Mouse (Mus musculus) kidney, embryonic 15.5 days (tissue): ENCODE data around the gene Ggt1. TPM values are rescaled to one million over a fixed set of nuclear protein-coding genes. Genes with fewer than 3 reads are reported as not detected.
"Not testable (repeated sequence)": the region's sequence is repeated elsewhere in the genome, so short reads cannot be mapped to it uniquely, and the experiment has no call there.

Experiments
- ATAC-seq: fragments of 200-750 bp; cut with Nextera tagmentation; replicated peaks from 2 replicates; pipeline ENCODE4 v1.8.0; 2017; ENCODE audit warnings: moderate TSS enrichment; ENCODE audit not compliant: low FRiP score
- H3K27ac ChIP-seq: fragments of 300-500 bp; sonication (generic); 2 replicates; pipeline ENCODE4 v1.5.1; 2015; ENCODE audit warnings: mild to moderate bottlenecking, inconsistent platforms
- H3K27me3 ChIP-seq: fragments of 300-500 bp; sonication (generic); 2 replicates; pipeline ENCODE4 v1.6.1; 2015; ENCODE audit warnings: inconsistent platforms
- H3K36me3 ChIP-seq: fragments of 300-500 bp; sonication (generic); 2 replicates; pipeline ENCODE4 v1.6.1; 2015; ENCODE audit warnings: inconsistent platforms
- H3K4me1 ChIP-seq: fragments of 300-500 bp; sonication (generic); 2 replicates; pipeline ENCODE4 v1.6.1; 2015; ENCODE audit warnings: inconsistent platforms
- H3K4me2 ChIP-seq: fragments of 300-500 bp; sonication (generic); 2 replicates; pipeline ENCODE4 v1.6.1; 2015; ENCODE audit warnings: moderate library complexity, mild to moderate bottlenecking, inconsistent platforms
- H3K4me3 ChIP-seq: fragments of 300-500 bp; sonication (generic); replicated peaks from 2 replicates; pipeline ENCODE4 v1.5.1; 2015; ENCODE audit warnings: mild to moderate bottlenecking, inconsistent platforms
- H3K9ac ChIP-seq: fragments of 300-500 bp; sonication (generic); 2 replicates; pipeline ENCODE4 v1.6.1; 2015; ENCODE audit warnings: mild to moderate bottlenecking, inconsistent platforms
- H3K9me3 ChIP-seq: fragments of 300-500 bp; sonication (generic); replicated peaks from 2 replicates; pipeline ENCODE4 v1.6.1; 2016; ENCODE audit warnings: inconsistent platforms
- WGBS: fragments of 180-500 bp; shearing (Covaris S2); methylation state at CpG from one replicate; pipeline ENCODE4 v1.1.7; 2015; ENCODE audit warnings: mixed read lengths; 5-methylcytosine and 5-hydroxymethylcytosine counted together
- polyA plus RNA-seq: library from polyadenylated mRNA; unstranded; fragments of >200 nt; fragmentation: Nextera tagmentation; extraction: Ambion mirVana; gene quantifications from 2 replicates; pipeline ENCODE4 v1.2.1, GENCODE M21; 2015

Ggt1 gene
- polyA plus RNA-seq, 1 experiment from 2014 or later = 137 TPM

DNA sequence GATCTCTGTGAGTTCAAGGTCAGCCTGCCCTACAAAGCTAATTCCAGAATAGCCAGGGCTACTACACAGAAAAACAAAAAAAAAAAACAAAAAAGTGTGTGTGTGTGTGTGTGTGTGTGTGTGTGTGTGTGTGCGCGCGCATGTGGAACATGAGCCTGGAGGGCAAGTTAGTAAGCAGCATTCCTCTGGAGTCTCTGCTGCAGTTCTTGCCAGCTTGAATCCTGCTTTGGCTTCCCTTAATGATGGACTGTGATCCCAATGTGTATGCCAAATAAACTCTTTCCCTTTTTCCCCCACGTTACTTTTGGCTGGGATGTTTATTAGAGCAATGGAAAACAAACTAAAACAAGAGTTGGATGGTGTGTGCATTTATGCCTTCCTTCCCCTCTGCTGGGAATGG lies 39.8 kb upstream of the Ggt1 start:
- no peak overlapping the region for H3K9ac ChIP-seq
- H3K27ac ChIP-seq = no peak overlapping the region
- H3K27me3 ChIP-seq = no peaks in the 10 kb centered on the region
- no peaks in the 10 kb centered on the region for H3K9me3 ChIP-seq
- 93% methylated on average over 4 of the region's 4 CpGs for WGBS
- no peak for ATAC-seq
- no peak overlapping the region for H3K4me2 ChIP-seq
- no peak overlapping the region for H3K4me3 ChIP-seq
- H3K36me3 ChIP-seq = peaks cover 72% of the 10 kb centered on the region
- H3K4me1 ChIP-seq = peaks cover 15% of the 10 kb centered on the region

DNA sequence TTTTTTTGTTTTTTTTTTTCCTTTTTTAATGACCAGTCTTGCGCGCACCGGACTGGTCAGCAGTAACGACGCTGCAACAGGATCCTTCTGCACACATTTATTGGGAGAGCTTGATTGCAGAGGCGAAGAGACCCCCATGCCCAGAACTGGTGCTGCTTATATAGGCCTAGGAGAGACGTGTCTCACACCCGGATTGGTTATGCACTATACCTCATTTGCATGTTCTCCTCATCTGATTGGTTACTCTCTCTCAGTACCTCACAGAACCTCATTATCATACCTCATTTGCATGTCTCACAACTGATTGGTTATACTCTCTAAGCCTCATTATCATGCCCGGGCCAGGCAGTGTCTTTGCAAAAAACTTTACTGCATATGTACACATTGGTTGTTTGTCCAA lies 36.0 kb upstream of the Ggt1 start:
- WGBS = 95% methylated on average over 9 of the region's 9 CpGs
- H3K27me3 ChIP-seq, ATAC-seq, H3K9ac ChIP-seq, H3K4me1 ChIP-seq, H3K9me3 ChIP-seq, H3K4me2 ChIP-seq, H3K27ac ChIP-seq, H3K4me3 ChIP-seq: not testable (repeated sequence)
- peaks cover 80% of the 10 kb centered on the region for H3K36me3 ChIP-seq

DNA sequence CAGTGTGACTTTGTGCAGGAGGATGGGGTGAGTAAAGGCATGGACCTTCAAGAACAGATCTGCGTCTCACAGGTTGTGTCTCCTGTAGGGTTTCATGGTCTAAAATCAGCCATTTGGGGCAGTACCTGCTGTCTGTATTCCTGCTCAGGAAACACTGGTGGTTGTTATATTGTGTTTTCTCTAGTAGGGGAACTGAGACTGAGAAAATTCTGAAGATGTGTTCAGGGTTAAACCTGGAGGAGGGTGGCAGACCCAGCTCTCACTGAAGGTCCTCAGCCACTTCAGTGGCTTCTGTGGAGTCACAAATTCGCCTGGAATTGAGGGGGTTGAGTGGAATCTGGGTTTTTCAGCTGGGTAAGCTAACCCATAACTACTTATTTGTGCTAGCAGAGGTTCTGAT lies 31.1 kb upstream of the Ggt1 start:
- Histone ChIP-seq H3K4me1 (no peaks in the 10 kb centered on the region), H3K4me3 (no peak overlapping the region), H3K27me3 (no peaks in the 10 kb centered on the region), H3K4me2 (no peak overlapping the region), H3K9me3 (no peaks in the 10 kb centered on the region), H3K9ac (no peak overlapping the region), H3K36me3 (peaks cover 77% of the 10 kb centered on the region), H3K27ac (no peak overlapping the region)
- ATAC-seq = no peak
- 84% methylated on average over 2 of the region's 2 CpGs for WGBS

DNA sequence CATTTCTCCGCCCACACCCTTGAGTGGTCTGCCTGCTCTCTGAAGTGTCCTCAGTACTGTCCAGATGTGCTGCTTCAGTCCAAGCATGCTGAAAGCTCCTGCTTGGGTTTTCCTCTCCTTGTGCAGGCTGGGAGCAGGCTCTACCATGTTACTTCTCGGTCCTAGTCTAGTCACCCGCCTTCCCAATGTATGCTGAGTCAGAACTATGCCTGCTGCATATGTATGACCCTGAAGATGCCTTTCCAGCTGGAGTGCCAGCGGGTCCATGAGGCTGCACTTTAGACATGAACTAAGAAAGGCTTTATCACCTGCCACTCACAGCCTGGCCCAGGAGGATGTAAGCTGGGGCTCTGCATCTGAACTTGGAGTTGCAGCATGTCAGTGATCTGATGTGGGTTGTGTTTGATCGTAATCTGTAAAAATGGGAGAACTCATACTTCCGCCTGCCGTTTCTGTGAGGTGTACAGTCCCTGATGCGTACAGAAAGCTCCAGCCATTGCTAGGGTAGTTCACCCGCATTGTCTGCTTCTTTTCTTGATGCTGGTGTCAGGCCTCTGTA lies 29.8 kb upstream of the Ggt1 start:
- H3K36me3 ChIP-seq = peaks cover 78% of the 10 kb centered on the region
- no peak overlapping the region for H3K9ac ChIP-seq
- ATAC-seq = no peak
- no peaks in the 10 kb centered on the region for H3K27me3 ChIP-seq
- no peak overlapping the region for H3K4me2 ChIP-seq
- no peak overlapping the region for H3K27ac ChIP-seq
- no peak overlapping the region for H3K4me3 ChIP-seq
- WGBS = 90% methylated on average over 9 of the region's 9 CpGs
- H3K9me3 ChIP-seq = no peaks in the 10 kb centered on the region
- no peaks in the 10 kb centered on the region for H3K4me1 ChIP-seq

DNA sequence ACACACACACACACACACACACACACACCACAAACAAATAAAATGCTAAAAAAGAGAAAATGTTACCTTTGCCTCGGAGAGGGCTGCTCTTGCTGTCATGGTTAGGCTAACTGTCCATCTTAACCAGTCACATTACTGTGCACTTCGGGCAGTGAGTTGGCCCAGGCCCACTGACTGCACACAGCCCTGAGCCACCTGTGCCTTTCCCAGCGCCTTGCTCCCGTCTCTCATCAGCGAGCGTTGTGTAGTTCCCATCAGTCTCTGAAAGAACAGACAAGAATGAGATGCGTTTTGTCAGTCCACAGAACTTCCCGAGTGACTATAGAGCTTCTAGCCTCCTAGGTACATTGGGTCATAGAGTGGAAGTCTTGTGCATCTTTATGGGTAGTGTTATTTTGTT lies 27.2 kb upstream of the Ggt1 start:
- no peaks in the 10 kb centered on the region for H3K4me1 ChIP-seq
- H3K27ac ChIP-seq = no peak overlapping the region
- no peak overlapping the region for H3K4me2 ChIP-seq
- no peaks in the 10 kb centered on the region for H3K27me3 ChIP-seq
- 91% methylated on average over 8 of the region's 8 CpGs for WGBS
- H3K9me3 ChIP-seq = no peaks in the 10 kb centered on the region
- ATAC-seq = no peak
- H3K36me3 ChIP-seq = peaks cover 63% of the 10 kb centered on the region
- H3K9ac ChIP-seq = no peak overlapping the region
- no peak overlapping the region for H3K4me3 ChIP-seq

DNA sequence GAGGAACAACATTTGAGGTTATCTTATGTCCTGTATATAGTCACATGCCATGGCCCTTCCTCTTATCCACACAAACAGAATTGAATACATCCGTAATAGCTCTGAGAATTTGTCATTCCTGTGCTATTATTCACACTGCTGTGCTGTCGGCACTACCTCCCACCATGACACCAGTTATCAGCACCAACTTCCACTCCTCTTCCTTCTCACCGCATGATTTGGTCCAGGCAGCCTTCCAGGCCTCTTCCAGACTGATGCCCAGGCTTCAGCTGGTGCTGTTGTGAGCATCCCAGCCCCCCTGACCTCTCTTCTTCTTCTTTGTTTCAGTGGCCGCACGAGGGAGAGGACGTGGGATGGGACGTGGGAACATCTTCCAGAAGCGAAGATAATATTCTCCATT lies 26.5 kb upstream of the Ggt1 start:
- Histone ChIP-seq H3K9me3 (no peaks in the 10 kb centered on the region), H3K27ac (no peak overlapping the region), H3K36me3 (peaks cover 61% of the 10 kb centered on the region), H3K27me3 (no peaks in the 10 kb centered on the region), H3K4me2 (no peak overlapping the region), H3K9ac (no peak overlapping the region), H3K4me1 (no peaks in the 10 kb centered on the region), H3K4me3 (no peak overlapping the region)
- no peak for ATAC-seq
- WGBS = 89% methylated on average over 8 of the region's 8 CpGs

DNA sequence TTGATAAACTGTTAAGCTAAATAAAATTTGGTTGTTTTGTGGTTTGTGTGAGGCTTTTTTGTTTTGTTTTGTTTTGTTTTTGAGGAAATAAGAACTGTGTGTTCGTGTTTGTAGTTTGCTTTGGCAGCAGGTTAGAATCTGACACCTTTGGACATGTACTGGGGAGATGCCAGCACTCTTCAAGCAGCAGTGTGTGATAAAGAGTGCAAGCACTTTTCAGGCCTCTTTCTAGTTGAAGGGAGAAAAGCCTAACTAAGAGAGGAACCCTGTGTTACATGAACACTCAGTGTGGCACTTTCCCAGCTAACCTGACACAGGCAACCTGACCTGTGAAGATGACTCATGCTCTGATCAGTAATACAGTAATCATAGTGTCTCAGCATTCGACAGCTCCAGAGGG lies 26.0 kb upstream of the Ggt1 start:
- WGBS = 86% methylated on average over 2 of the region's 2 CpGs
- peaks cover 57% of the 10 kb centered on the region for H3K36me3 ChIP-seq

DNA sequence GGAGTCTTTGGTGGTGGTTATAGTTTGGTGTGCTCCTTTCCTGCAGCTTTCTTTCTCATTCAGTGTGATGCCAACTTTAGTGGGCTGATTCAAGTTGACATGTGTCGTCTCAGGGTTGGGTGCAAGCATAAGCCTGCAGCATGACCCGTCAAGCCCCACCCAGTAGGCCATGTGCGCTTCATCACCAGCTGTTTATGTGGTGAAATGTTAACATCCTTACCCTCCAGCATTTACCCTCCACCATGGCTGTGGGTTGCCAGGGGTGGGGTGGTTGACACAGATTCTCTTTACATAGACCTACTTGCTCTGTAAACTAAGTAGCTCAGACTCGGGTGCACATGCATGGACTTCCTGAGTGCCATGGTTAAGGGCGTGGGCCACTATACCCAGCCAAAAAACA lies 25.3 kb upstream of the Ggt1 start:
- 94% methylated on average over 5 of the region's 5 CpGs for WGBS
- H3K36me3 ChIP-seq = peaks cover 53% of the 10 kb centered on the region

More for the DNA sequence above, 26.0 kb upstream of the Ggt1 start:
- no peak overlapping the region for H3K4me3 ChIP-seq
- H3K27me3 ChIP-seq = no peaks in the 10 kb centered on the region
- H3K27ac ChIP-seq = no peak overlapping the region
- no peak overlapping the region for H3K9ac ChIP-seq
- H3K4me1 ChIP-seq = no peaks in the 10 kb centered on the region
- H3K4me2 ChIP-seq = no peak overlapping the region
- H3K9me3 ChIP-seq = no peaks in the 10 kb centered on the region
- ATAC-seq = no peak

DNA sequence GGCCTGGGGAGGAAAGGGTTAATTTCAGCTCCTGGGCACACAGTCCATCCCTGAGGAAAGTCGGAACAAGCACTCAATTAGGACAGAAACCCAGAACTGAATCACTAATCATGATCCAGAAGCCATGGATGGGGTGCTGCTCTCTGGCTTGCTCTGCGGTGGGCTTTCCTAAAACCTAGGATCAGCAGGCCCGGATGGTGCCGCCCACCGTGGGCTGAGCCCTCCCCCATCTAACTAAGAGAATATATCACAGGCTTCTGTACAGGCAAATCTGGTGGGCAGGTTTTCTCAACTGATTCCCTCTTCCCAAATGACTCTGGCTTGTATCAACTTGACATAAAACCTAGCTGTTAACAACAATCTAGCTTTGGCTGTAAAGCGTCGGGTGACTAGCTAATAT lies 13.5 kb upstream of the Ggt1 start:
- Histone ChIP-seq H3K9ac (no peak overlapping the region), H3K4me3 (no peak overlapping the region), H3K27me3 (no peaks in the 10 kb centered on the region), H3K4me2 (no peak overlapping the region), H3K9me3 (no peaks in the 10 kb centered on the region), H3K4me1 (peaks cover 50% of the 10 kb centered on the region), H3K27ac (peak overlapping the region; percentile 45), H3K36me3 (no peaks in the 10 kb centered on the region)
- no peak for ATAC-seq
- WGBS = 57% methylated on average over 7 of the region's 7 CpGs

More for the DNA sequence above, 25.3 kb upstream of the Ggt1 start:
- no peak overlapping the region for H3K4me3 ChIP-seq
- no peak for ATAC-seq
- H3K27ac ChIP-seq = no peak overlapping the region
- H3K4me2 ChIP-seq = no peak overlapping the region
- no peaks in the 10 kb centered on the region for H3K9me3 ChIP-seq
- no peaks in the 10 kb centered on the region for H3K27me3 ChIP-seq
- H3K9ac ChIP-seq = no peak overlapping the region
- no peaks in the 10 kb centered on the region for H3K4me1 ChIP-seq

DNA sequence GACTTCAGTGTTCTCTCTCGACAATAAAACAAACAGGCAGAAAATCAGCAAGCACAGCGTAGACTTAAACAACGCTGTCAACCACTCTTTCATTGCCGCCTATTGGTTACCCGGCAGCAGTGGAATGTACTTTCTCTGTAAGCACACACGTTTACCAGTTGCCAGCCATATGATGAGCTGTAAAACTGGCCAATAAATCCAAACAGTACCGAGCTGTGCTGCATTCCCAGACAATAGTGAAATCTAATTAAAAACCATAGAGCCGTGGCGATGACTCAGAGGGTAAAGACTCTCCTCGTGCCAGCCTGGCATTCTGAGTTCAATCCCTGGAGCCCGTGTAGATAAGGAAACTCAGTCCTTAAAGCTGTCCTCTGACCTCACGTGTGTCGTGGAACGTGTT lies 12.9 kb upstream of the Ggt1 start:
- H3K9ac ChIP-seq = no peak overlapping the region
- 0 out of 2 replicates have a peak, but pooled peaks have one; percentile 18 for ATAC-seq
- H3K36me3 ChIP-seq = no peaks in the 10 kb centered on the region
- no peaks in the 10 kb centered on the region for H3K9me3 ChIP-seq
- 39% methylated on average over 14 of the region's 14 CpGs for WGBS
- peaks cover 51% of the 10 kb centered on the region for H3K4me1 ChIP-seq
- no peaks in the 10 kb centered on the region for H3K27me3 ChIP-seq
- no peak overlapping the region for H3K4me2 ChIP-seq
- no peak overlapping the region for H3K4me3 ChIP-seq
- peak overlapping the region; percentile 56 for H3K27ac ChIP-seq

DNA sequence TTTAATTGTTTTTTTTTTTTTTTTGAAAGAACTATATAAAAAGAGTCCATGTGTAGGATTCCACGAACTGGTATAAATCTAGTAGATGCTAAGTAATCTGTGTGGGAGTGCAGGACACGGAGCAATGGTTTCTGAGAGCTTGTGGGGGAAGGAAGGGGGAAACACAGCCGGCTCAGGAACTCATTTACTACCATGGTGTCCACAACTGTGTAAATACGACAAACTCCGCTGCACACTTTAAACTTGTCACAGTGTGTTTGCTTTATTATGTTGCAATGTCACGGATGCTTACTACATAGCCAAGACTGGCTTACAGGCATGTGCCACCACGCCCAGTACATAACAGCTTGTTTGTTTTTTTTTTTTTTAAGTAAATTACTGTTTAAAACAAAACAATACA lies 11.5 kb upstream of the Ggt1 start:
- H3K9ac ChIP-seq = no peak overlapping the region
- H3K9me3 ChIP-seq = no peaks in the 10 kb centered on the region
- H3K4me2 ChIP-seq = no peak overlapping the region
- 12% methylated on average over 7 of the region's 7 CpGs for WGBS
- peak; percentile 55; the same call in 1 of the 2 replicates for ATAC-seq
- no peaks in the 10 kb centered on the region for H3K36me3 ChIP-seq
- no peaks in the 10 kb centered on the region for H3K27me3 ChIP-seq
- peaks cover 51% of the 10 kb centered on the region for H3K4me1 ChIP-seq
- no peak overlapping the region for H3K4me3 ChIP-seq
- H3K27ac ChIP-seq = peak overlapping the region; percentile 56; the same call in 1 of the 2 replicates

DNA sequence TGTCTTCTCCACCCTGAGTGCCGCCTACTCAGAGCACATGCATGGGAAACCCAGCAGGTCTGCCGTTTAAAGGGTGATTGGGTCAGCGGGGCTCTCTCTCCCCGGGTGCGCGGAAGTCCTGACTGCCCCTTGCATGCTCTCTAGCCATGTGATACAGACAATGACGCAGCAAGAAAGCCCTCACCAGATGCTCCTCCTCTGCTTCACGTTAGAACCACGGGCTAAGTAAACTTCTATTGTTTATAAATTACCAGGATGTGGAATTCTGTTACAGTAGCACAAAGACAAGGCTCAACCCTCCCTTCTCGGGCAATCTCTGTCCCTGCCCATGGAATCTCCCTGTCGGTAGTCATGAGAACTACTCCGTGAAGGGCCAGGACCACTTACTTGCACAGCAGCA lies 10.2 kb upstream of the Ggt1 start:
- H3K9me3 ChIP-seq = no peaks in the 10 kb centered on the region
- H3K27ac ChIP-seq = no peak overlapping the region
- ATAC-seq = peak; percentile 27; the same call in 1 of the 2 replicates
- H3K36me3 ChIP-seq = no peaks in the 10 kb centered on the region
- no peaks in the 10 kb centered on the region for H3K27me3 ChIP-seq
- no peak overlapping the region for H3K4me2 ChIP-seq
- H3K9ac ChIP-seq = no peak overlapping the region
- WGBS = 37% methylated on average over 12 of the region's 12 CpGs
- peaks cover 59% of the 10 kb centered on the region for H3K4me1 ChIP-seq
- no peak overlapping the region for H3K4me3 ChIP-seq

DNA sequence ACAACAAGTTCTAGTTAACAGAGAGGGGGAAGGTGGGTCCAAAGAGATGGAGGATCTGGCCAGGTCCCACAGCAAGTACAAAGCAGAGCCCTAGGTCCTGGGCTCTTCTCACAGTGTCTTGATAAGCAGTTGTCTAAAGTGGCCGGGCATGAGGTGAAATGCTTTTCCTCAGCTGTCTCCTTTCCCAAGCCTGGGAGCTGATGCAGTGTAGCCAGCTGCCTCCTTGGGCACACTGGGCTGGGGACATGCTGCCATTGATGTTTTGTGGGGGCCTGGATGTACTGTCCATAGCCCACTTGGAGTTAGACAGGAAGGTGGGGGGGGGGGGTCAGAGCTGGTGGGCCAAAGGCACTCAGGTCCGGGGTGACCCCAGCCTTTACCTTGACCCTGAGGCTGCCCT lies 9.3 kb upstream of the Ggt1 start:
- ATAC-seq = no peak

More for the DNA sequence above, 9.3 kb upstream of the Ggt1 start:
- Histone ChIP-seq H3K4me3 (no peak overlapping the region), H3K27ac (no peak overlapping the region), H3K27me3 (no peaks in the 10 kb centered on the region), H3K4me1 (peaks cover 68% of the 10 kb centered on the region), H3K36me3 (no peaks in the 10 kb centered on the region), H3K9ac (no peak overlapping the region), H3K4me2 (no peak overlapping the region), H3K9me3 (no peaks in the 10 kb centered on the region)
- 44% methylated on average over 2 of the region's 2 CpGs for WGBS
